Mouse (Mus musculus) MEL (cell line): Measurements from ENCODE around the gene Thbs4.

ENCODE experiments used
- CTCF ChIP-seq, 3 experiments: IDR thresholded peaks in 2 of 3; conservative IDR thresholded peaks in 1 of 3; 2 replicates each; pipeline ENCODE4 v1.5.1; 2011 to 2012; ENCODE audit warnings: low read length in 3 of 3, low read depth in 2 of 3, mild to moderate bottlenecking in 2 of 3, improper control_type of control experiment in 1 of 3, inconsistent platforms in 1 of 3, mixed read lengths in 1 of 3, moderate library complexity in 1 of 3; ENCODE audit not compliant: control insufficient read depth in 1 of 3, insufficient read depth in 1 of 3, poor library complexity in 1 of 3, severe bottlenecking in 1 of 3
- EP300 ChIP-seq, 2 experiments: IDR thresholded peaks; 2 replicates each; pipeline ENCODE4 v1.6.1; 2011; ENCODE audit warnings: improper control_type of control experiment in 2 of 2, low read length in 2 of 2, low read depth in 1 of 2, mild to moderate bottlenecking in 1 of 2
- GATA1 ChIP-seq: IDR thresholded peaks from 2 replicates; pipeline ENCODE4 v1.6.1; 2011; ENCODE audit warnings: low read depth, low read length, improper control_type of control experiment
- HCFC1 ChIP-seq: IDR thresholded peaks from 2 replicates; pipeline ENCODE4 v1.6.1; 2012; ENCODE audit warnings: low read depth, mild to moderate bottlenecking, inconsistent platforms, low read length, improper control_type of control experiment, moderate library complexity
- NRF1 ChIP-seq: IDR thresholded peaks from 2 replicates; pipeline ENCODE4 v1.6.1; 2014; ENCODE audit warnings: low read depth, mild to moderate bottlenecking, inconsistent platforms, low read length, improper control_type of control experiment, moderate library complexity; ENCODE audit not compliant: poor library complexity, insufficient read depth, severe bottlenecking
- POLR2A ChIP-seq, 2 experiments: IDR thresholded peaks; 2 replicates each; pipeline ENCODE4 v1.6.1; 2011 to 2012; ENCODE audit warnings: low read length in 2 of 2, mild to moderate bottlenecking in 2 of 2, control low read depth in 1 of 2, improper control_type of control experiment in 1 of 2, low read depth in 1 of 2, moderate library complexity in 1 of 2; ENCODE audit not compliant: control insufficient read depth in 1 of 2, insufficient read depth in 1 of 2, poor library complexity in 1 of 2
- RAD21 ChIP-seq: IDR thresholded peaks from 2 replicates; pipeline ENCODE4 v1.6.1; 2011; ENCODE audit warnings: mild to moderate bottlenecking, low read depth, low read length, improper control_type of control experiment
- TAL1 ChIP-seq: IDR thresholded peaks from 2 replicates; pipeline ENCODE4 v1.6.1; 2012; ENCODE audit warnings: mild to moderate bottlenecking, inconsistent platforms, low read length, moderate library complexity, mixed read lengths
- TCF12 ChIP-seq: IDR thresholded peaks from 2 replicates; pipeline ENCODE4 v1.6.1; 2014; ENCODE audit warnings: low read depth, mild to moderate bottlenecking, inconsistent platforms, low read length, improper control_type of control experiment, moderate library complexity

DNA sequence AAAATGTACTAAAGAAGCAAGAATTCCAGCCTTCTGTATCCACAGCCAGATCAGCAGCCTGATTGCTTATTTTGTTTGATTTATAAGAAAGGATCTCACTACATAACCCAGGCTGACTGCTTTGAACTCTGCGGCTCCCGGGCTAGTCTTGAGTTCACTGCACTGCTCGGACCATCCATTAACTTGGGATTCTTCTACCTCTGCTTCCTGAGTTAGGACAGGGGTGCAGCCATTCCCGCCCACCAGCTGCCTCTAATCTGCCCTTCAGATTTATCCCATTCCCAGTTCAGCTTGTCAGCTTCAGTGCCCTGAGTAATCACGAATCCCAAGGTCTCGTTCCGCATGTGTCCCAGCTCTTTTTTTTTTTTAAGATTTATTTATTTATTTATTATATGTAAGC is 90.4 kb downstream of the Thbs4 start:
- TF ChIP-seq EP300 (IDR thresholded peaks at IDR 0.05; ENCODE audit: low read depth in 1 of 2, low read length in 2 of 2) (no peak), CTCF (IDR thresholded peaks at IDR 0.05 in 2 of 3, conservative IDR thresholded peaks at IDR 0.05 in 1 of 3; ENCODE audit: control insufficient read depth in 1 of 3, insufficient read depth in 1 of 3, low read depth in 2 of 3, low read length in 3 of 3, poor library complexity in 1 of 3, severe bottlenecking in 1 of 3) (no peak), NRF1 (no peak), POLR2A (IDR thresholded peaks at IDR 0.05; ENCODE audit: control insufficient read depth in 1 of 2, insufficient read depth in 1 of 2, low read depth in 1 of 2, low read length in 2 of 2, poor library complexity in 1 of 2) (no peak), HCFC1 (no peak), RAD21 (no peak), TAL1 (no peak), TCF12 (no peak), GATA1 (no peak)
